In genomic region chr12:52755649-52756048, GRCm38 (mm10) we compare ENCODE assay signal across 29 mouse cellular contexts. TPM values are rescaled to one million over a fixed set of nuclear protein-coding genes. Genes with fewer than 3 reads are reported as not detected.
A peak's percentile ranks its signal among the peaks of the same experiment; 100 is the strongest.
DNase-seq lines count a peak whose midpoint lies in the region; ATAC-seq lines count a peak whose summit lies in the region.
"Had no signal": no experiment of that assay in that cellular context is flagged by ENCODE, and none has a peak within 500 bp of the region (broad histone marks: within the 10 kb centered on the region; RNA-seq: fewer than 3 reads in every experiment).

No protein-coding gene starts in this region.

- 0 out of 2 replicates have a peak overlapping the region, but pooled peaks have one; percentile 9 for H3K4me2 ChIP-seq in hindbrain, embryonic 15.5 days
- no peak overlapping the region for H3K4me2 ChIP-seq in hindbrain, embryonic 11.5 days (replicated peaks; ENCODE audit: low read depth, low read length)
- no peak overlapping the region for H3K4me2 ChIP-seq in midbrain, embryonic 13.5 days (replicated peaks)
- no peak overlapping the region for H3K4me2 ChIP-seq in midbrain, embryonic 15.5 days
- H3K4me2 ChIP-seq: forebrain, embryonic 15.5 days; heart, embryonic 12.5 days; heart, embryonic 15.5 days had no signal

- H3K27ac ChIP-seq in hindbrain, embryonic 15.5 days (replicated peaks) = no peak overlapping the region
- H3K27ac ChIP-seq in hindbrain, embryonic 11.5 days (ENCODE audit: low read depth, low read length) = no peak overlapping the region
- H3K27ac ChIP-seq in midbrain, embryonic 13.5 days = peak overlapping the region; percentile 60; the same call in 1 of the 2 replicates
- H3K27ac ChIP-seq in midbrain, embryonic 15.5 days = no peak overlapping the region
- no peak overlapping the region for H3K27ac ChIP-seq in embryonic facial prominence, embryonic 10.5 days (replicated peaks)
- H3K27ac ChIP-seq: forebrain, embryonic 10.5 days; forebrain, embryonic 15.5 days; heart, embryonic 15.5 days; hindbrain, embryonic 10.5 days had no signal

- H3K27me3 ChIP-seq in hindbrain, embryonic 15.5 days = no peaks in the 10 kb centered on the region
- no peaks in the 10 kb centered on the region for H3K27me3 ChIP-seq in hindbrain, embryonic 11.5 days (ENCODE audit: control insufficient read depth, insufficient read depth, low read length)
- no peaks in the 10 kb centered on the region for H3K27me3 ChIP-seq in midbrain, embryonic 13.5 days
- H3K27me3 ChIP-seq in midbrain, embryonic 15.5 days (replicated peaks) = no peaks in the 10 kb centered on the region
- no peaks in the 10 kb centered on the region for H3K27me3 ChIP-seq in embryonic facial prominence, embryonic 10.5 days (replicated peaks; ENCODE audit: low read depth, poor library complexity, severe bottlenecking)
- H3K27me3 ChIP-seq: CH12.LX; forebrain, embryonic 15.5 days; heart, embryonic 12.5 days; heart, embryonic 15.5 days; Patski had no signal

- H3K9me3 ChIP-seq in hindbrain, embryonic 15.5 days = no peaks in the 10 kb centered on the region
- H3K9me3 ChIP-seq in hindbrain, embryonic 11.5 days (ENCODE audit: control insufficient read depth, low read length) = no peaks in the 10 kb centered on the region
- H3K9me3 ChIP-seq in midbrain, embryonic 13.5 days = no peaks in the 10 kb centered on the region
- H3K9me3 ChIP-seq in midbrain, embryonic 15.5 days = no peaks in the 10 kb centered on the region
- no peaks in the 10 kb centered on the region for H3K9me3 ChIP-seq in embryonic facial prominence, embryonic 10.5 days
- H3K9me3 ChIP-seq: forebrain, embryonic 10.5 days; forebrain, embryonic 15.5 days; heart, embryonic 12.5 days; heart, embryonic 15.5 days; hindbrain, embryonic 10.5 days had no signal

- ATAC-seq in hindbrain, embryonic 15.5 days (ENCODE audit: low FRiP score, low read depth) = no peak
- no peak for ATAC-seq in hindbrain, embryonic 11.5 days (ENCODE audit: low FRiP score)
- ATAC-seq in midbrain, embryonic 13.5 days = no peak
- ATAC-seq in midbrain, embryonic 15.5 days (replicated peaks) = no peak
- ATAC-seq: forebrain, embryonic 15.5 days; hindbrain, embryonic 16.5 days; inflammation-experienced regulatory T-cells, adult 6 months; intestine, embryonic 16.5 days; Patski had no signal

- no peak for DNase-seq in hindbrain, embryonic 11.5 days (ENCODE audit: low spot score)
- peak; percentile 37 for DNase-seq in brain, adult 2 months (ENCODE audit: low read depth, low spot score)
- DNase-seq in embryonic facial prominence, embryonic 10.5 days (ENCODE audit: low spot score) = no peak
- DNase-seq: adrenal gland, postnatal 10 days; adrenal gland, postnatal 36 days; B cell, adult 2 months; cerebellum, adult 11-12 months; cerebellum, adult 8-10 months; cerebellum, postnatal 10 days; cerebellum, postnatal 36 days; embryo, embryonic 11 days; gastrocnemius, postnatal 25 days; heart, adult 18-20 months; heart, postnatal 10 days; heart, postnatal 36 days had no signal

- no peaks in the 10 kb centered on the region for H3K36me3 ChIP-seq in hindbrain, embryonic 15.5 days
- H3K36me3 ChIP-seq in hindbrain, embryonic 11.5 days (ENCODE audit: control insufficient read depth, insufficient read depth, low read length) = no peaks in the 10 kb centered on the region
- no peaks in the 10 kb centered on the region for H3K36me3 ChIP-seq in midbrain, embryonic 13.5 days
- H3K36me3 ChIP-seq in midbrain, embryonic 15.5 days (replicated peaks) = no peaks in the 10 kb centered on the region
- H3K36me3 ChIP-seq in embryonic facial prominence, embryonic 10.5 days (replicated peaks) = no peaks in the 10 kb centered on the region
- H3K36me3 ChIP-seq: forebrain, embryonic 10.5 days; G1E; heart, embryonic 12.5 days; heart, embryonic 15.5 days; hindbrain, embryonic 10.5 days had no signal

- 67% methylated on average over 2 of the region's 2 CpGs for WGBS in hindbrain, embryonic 15.5 days
- WGBS in hindbrain, embryonic 11.5 days = 82% methylated on average over 2 of the region's 2 CpGs
- 62% methylated on average over 2 of the region's 2 CpGs for WGBS in midbrain, embryonic 13.5 days
- 60% methylated on average over 2 of the region's 2 CpGs for whole genome bisulfite sequencing in midbrain, embryonic 15.5 days
- 91% methylated on average over 2 of the region's 2 CpGs for WGBS in embryonic facial prominence, embryonic 10.5 days

- H3K4me1 ChIP-seq in hindbrain, embryonic 15.5 days (replicated peaks) = peaks cover 11% of the 10 kb centered on the region
- H3K4me1 ChIP-seq in hindbrain, embryonic 11.5 days (replicated peaks; ENCODE audit: control insufficient read depth, insufficient read depth, low read length) = no peaks in the 10 kb centered on the region
- peaks cover 16% of the 10 kb centered on the region for H3K4me1 ChIP-seq in midbrain, embryonic 13.5 days (replicated peaks)
- H3K4me1 ChIP-seq in midbrain, embryonic 15.5 days = peaks cover 9% of the 10 kb centered on the region
- peaks cover 4% of the 10 kb centered on the region; the same call in 1 of the 2 replicates for H3K4me1 ChIP-seq in embryonic facial prominence, embryonic 10.5 days
- H3K4me1 ChIP-seq: heart, embryonic 15.5 days had no signal

- H3K9ac ChIP-seq in hindbrain, embryonic 15.5 days = no peak overlapping the region
- H3K9ac ChIP-seq in hindbrain, embryonic 11.5 days (ENCODE audit: low read depth, low read length) = no peak overlapping the region
- H3K9ac ChIP-seq in midbrain, embryonic 13.5 days (replicated peaks) = no peak overlapping the region
- no peak overlapping the region for H3K9ac ChIP-seq in midbrain, embryonic 15.5 days
- H3K9ac ChIP-seq: forebrain, embryonic 15.5 days; heart, embryonic 12.5 days; heart, embryonic 15.5 days had no signal

- no peak overlapping the region for H3K4me3 ChIP-seq in hindbrain, embryonic 15.5 days
- no peak overlapping the region for H3K4me3 ChIP-seq in hindbrain, embryonic 11.5 days (ENCODE audit: low read depth, low read length)
- no peak overlapping the region for H3K4me3 ChIP-seq in midbrain, embryonic 13.5 days (replicated peaks)
- H3K4me3 ChIP-seq in midbrain, embryonic 15.5 days = no peak overlapping the region
- no peak overlapping the region for H3K4me3 ChIP-seq in embryonic facial prominence, embryonic 10.5 days
- H3K4me3 ChIP-seq: forebrain, embryonic 10.5 days; forebrain, embryonic 15.5 days; heart, embryonic 12.5 days; heart, embryonic 15.5 days; hindbrain, embryonic 10.5 days had no signal

RNA-seq across cellular contexts. Expression of gene Akap6, which starts 56.5 kb away (rescaled TPM):
- polyA plus RNA-seq in hindbrain, embryonic 15.5 days (2015; fragmentation: Nextera tagmentation; extraction: Ambion mirVana) = 24.3 and 28.5 TPM in 2 replicates
- polyA plus RNA-seq in hindbrain, embryonic 11.5 days (2014; fragmentation: Nextera tagmentation; extraction: Ambion mirVana) = 25.5 and 35.7 TPM in 2 replicates
- 25.2 and 28.7 TPM in 2 replicates for polyA plus RNA-seq in midbrain, embryonic 13.5 days (2015; fragmentation: Nextera tagmentation; extraction: Ambion mirVana)
- polyA plus RNA-seq in midbrain, embryonic 15.5 days (2015; fragmentation: Nextera tagmentation; extraction: Ambion mirVana) = 25.8 and 29.1 TPM in 2 replicates
- 4.3 and 4.4 TPM in 2 replicates for polyA plus RNA-seq in embryonic facial prominence, embryonic 10.5 days (2016; fragmentation: Nextera tagmentation; extraction: Ambion mirVana)
- polyA plus RNA-seq: G1E had no signal
